Mouse (Mus musculus) heart, adult 18-20 months (tissue): ENCODE results near the gene Olfr1436. TPM values are rescaled to one million over a fixed set of nuclear protein-coding genes. Genes with fewer than 3 reads are reported as not detected.
"Not testable (repeated sequence)": the region's sequence is repeated elsewhere in the genome, so short reads cannot be mapped to it uniquely, and the experiment has no call there.

Experiments used
- DNase-seq, 2 experiments: peaks; one replicate each; pipeline ENCODE4 v3.0.0; 2021 to 2022; ENCODE audit warnings: mixed read lengths in 1 of 2
- long read RNA-seq, 2 experiments: library from polyadenylated mRNA; stranded (forward); transcript quantifications; one replicate each; pipeline ENCODE4 v2.0.0; 2021
- total RNA-seq, 2 experiments: library from RNA; stranded (reverse); gene quantifications; 2 replicates each; pipeline ENCODE4 v1.2.3; 2021

Olfr1436 gene
- not detected for total RNA-seq
- long read RNA-seq, experiment 1, result 0 reads
- long read RNA-seq, experiment 2, result 0 reads

DNA sequence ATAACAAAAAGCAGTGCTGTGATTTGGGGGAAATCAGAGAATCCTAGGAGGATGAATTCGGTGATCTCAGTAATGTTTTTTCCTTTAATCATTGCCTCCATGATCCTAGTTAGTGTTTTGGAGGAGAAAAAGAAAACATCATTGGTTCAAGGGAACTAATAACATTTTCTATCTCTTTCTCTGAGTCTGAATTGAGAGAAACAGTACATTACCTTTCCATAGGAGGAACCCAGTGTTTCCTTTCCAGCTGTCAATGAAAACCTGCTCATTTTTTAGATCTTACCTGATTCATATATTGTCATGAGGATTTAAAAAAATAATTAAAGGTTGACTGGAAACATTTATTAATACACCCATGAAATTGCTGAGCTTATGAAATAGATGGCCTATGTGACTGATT lies at the start of gene Olfr1436:
Olfr1436 (minus strand) TSS at position 101 of the 400 bp plus-strand sequence.
- DNase-seq, result not testable (repeated sequence)

DNA sequence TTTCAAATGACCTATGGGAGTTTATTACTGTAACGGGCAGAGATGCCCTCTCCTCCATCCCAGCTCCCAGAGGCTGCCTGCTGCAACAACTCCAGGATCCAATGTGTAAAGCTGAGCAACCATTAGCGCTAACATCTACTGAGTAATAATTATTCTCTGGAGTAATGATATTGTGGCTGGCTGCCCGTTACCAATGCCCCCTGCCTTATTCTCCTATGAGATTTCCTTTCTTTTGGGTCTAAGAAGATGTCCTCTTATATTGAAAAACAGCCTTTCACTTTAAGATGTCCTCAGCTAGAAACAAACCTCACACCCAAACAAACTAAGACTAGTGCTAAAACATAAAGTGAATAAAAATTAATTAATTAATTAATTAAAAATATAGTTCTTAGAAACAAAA lies 36.9 kb upstream of the Olfr1436 start, which contains the start of gene Olfr1438-ps1:
Olfr1438-ps1 (minus strand) TSS at position 101 of the 400 bp plus-strand sequence.
- no peak for DNase-seq

DNA sequence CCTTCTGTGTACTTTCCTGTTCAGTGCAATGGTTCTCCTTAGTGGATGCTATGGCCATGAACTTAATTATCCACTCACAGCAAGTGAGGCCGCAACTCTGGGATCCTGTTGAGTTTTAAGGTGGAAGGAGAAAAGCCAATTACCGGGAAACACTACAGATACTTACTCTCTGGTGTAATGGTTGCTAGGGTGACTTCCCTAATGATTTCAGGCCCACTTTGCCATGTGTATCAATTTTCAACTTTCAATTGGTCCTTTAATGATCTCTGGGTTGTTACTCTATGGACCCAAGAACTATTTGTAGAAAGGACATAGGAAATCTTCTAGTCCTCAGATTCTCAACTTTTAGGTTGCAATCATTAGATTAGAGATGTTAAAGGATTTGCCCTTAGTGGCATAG lies 26.1 kb upstream of the Olfr1436 start, which contains the start of gene Olfr1437:
Olfr1437 (minus strand) TSS at position 101 of the 400 bp plus-strand sequence.
- DNase-seq, result no peak

DNA sequence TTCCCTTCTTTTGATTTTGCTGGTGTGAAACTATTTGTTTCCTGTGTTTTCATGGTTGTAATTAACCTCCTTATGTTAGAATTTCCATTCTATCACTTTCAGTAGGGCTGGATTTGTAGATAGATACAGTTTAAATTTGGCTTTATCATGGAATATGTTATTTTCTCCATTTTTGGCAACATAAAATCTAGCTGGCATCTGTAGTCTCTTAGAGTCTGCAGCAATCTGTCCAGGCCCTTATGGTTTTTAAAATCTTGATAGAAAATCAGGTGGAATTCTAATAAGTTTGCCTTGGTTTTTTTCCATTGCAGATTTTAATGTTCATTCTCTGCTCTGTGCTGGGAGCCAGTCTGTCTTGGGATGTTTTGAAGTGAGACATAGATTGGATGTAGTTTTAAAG lies 6.0 kb downstream of the Olfr1436 start:
- no peak for DNase-seq

DNA sequence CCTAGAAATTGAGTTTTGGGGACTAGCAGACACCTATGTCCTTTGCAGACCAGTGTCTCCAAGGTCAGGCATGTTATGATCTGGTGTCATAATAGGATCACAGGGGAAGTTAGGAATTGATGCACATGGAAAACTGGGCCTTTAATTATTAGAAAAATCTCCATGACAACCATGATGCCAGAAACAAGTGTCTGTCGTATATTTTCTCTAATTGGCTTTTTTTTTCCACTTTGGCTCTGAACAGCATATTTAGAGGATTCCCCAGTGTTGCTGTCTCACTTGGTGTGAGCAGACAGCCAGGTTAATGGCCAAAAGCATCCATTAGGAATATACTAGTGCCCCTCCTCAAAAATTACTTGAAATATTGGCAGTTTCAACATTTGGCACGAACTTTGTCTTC lies 19.4 kb downstream of the Olfr1436 start, which contains the start of gene Olfr1434:
Olfr1434 (plus strand) TSS at position 301 of the 400 bp plus-strand sequence.
- no peak for DNase-seq

DNA sequence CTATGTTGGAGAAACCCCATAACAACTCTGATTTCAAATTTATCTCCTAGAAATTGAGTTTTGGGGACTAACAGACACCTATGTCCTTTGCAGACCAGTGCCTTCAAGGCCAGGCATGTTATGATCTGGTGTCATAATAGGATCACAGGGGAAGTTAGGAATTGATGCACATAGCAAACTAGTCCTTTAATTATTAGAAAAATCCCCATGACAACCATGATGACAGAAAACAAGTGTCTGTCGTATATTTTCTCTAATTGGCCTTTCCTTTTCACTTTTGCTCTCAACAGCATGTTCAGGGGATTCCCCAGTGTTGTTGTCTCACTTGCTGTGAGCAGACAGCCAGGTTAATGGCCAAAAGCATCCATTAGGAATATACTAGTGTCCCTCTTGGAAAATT lies 38.2 kb downstream of the Olfr1436 start, which contains the start of gene Olfr235:
Olfr235 (plus strand) TSS at position 301 of the 400 bp plus-strand sequence.
- DNase-seq, result no peak

Other genes with a start within 250 kb of the Olfr1436 start
- gene Olfr1424, start 236.4 kb downstream of the Olfr1436 start, total RNA-seq, result not detected
- not detected for gene Olfr1425, start 221.4 kb downstream of the Olfr1436 start, total RNA-seq
- gene Olfr1426, start 207.1 kb downstream of the Olfr1436 start, total RNA-seq, result not detected
- gene Olfr1427, start 195.8 kb downstream of the Olfr1436 start, total RNA-seq, result not detected
- gene Olfr1428, start 183.2 kb downstream of the Olfr1436 start, total RNA-seq, result not detected
- gene Olfr76, start 175.9 kb downstream of the Olfr1436 start, total RNA-seq, result not detected
- gene Olfr1555-ps1, start 129.0 kb downstream of the Olfr1436 start, total RNA-seq, result not detected
- gene Olfr1431, start 98.5 kb downstream of the Olfr1436 start, total RNA-seq, result not detected
- gene Olfr1432, start 66.5 kb downstream of the Olfr1436 start, total RNA-seq, result not detected
- gene Olfr262, start 57.5 kb downstream of the Olfr1436 start, total RNA-seq, result not detected
- gene Olfr235, start 38.1 kb downstream of the Olfr1436 start, total RNA-seq, result not detected
- gene Olfr1434, start 19.3 kb downstream of the Olfr1436 start, total RNA-seq, result not detected
- not detected for gene Olfr1437, start 26.0 kb upstream of the Olfr1436 start, total RNA-seq
- not detected for gene Olfr1438-ps1, start 36.8 kb upstream of the Olfr1436 start, total RNA-seq
- not detected for gene Olfr1440, start 88.1 kb upstream of the Olfr1436 start, total RNA-seq
- gene Olfr1441, start 118.3 kb upstream of the Olfr1436 start, total RNA-seq, result not detected
- gene Pfpl, start 128.8 kb upstream of the Olfr1436 start, total RNA-seq, result not detected
- 1 to 10 TPM; 7.6 to 9.6 TPM for gene Mpeg1, start 161.6 kb upstream of the Olfr1436 start, total RNA-seq
- 1 to 10 TPM; 4.8 to 6.1 TPM for gene Dtx4, start 202.3 kb upstream of the Olfr1436 start, total RNA-seq
- gene Fam111a, start 246.6 kb upstream of the Olfr1436 start, total RNA-seq, result 1 to 10 TPM; 4.9 to 5.6 TPM